Mouse (Mus musculus) left cerebral cortex, postnatal 4 days (tissue): ENCODE data around the gene Pcnt. TPM values are rescaled to one million over a fixed set of nuclear protein-coding genes. Genes with fewer than 3 reads are reported as not detected.

ENCODE experiments used
- DNase-seq: peaks from one replicate; pipeline ENCODE4 v3.0.0-alpha.2; 2022
- intact Hi-C: fragments of 180-260 bp; cut with DNase I; formaldehyde crosslinking; loops from one replicate; pipeline ENCODE4 v1.15.1; 2025
- total RNA-seq, 2 experiments: library from RNA; stranded (reverse); gene quantifications; 2 replicates each; pipeline ENCODE4 v1.2.3; 2021

Pcnt gene
- 10 to 100 TPM; 11.5 to 11.6 TPM for total RNA-seq

DNA sequence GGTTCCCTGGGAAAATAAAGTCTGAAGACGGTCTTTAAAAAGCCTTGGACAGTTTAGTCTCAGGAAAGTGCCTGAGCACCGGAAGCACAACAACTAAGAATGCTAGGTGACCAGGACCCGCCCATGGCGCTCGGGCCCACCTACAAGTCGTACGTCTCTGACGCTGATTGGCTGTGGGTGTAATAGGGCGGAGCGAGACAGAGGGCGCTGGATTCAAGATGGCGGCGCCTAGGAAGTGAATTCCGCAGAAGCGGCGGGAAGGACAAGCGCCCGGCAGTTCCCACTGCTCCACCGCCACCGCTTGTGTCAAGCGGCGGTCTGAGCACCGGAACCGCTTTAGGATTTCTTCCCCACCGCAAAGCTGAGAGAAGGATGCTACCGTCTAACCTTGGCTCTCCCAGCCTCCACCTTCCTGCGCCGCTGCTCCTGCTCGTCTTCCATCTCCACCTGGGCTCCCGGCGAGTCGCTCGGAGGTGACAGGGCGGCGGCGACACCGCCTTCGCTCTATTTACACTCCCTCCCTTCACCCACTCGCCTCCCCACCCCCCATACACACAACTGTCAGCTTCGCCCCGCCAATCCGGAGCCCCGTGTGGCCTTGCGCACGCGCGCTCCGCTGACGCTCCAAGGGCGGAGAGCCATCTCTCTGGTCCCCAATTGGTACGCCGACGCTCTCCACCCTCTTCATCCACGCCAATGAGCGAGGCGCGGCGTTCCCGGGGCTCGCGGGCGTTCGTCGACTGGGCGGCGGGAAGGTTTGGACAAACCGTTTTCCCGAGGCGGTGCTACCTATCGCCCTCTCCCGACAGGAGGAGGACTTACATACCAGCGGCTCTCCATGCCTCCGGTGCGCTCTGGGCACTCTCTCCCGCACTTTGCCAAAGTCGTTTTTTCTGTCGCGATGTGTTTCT is at the start of gene Pcnt:
Gene Pcnt, minus strand, starts transcription at position 609 of the 911 bp plus-strand sequence.
- DNase-seq, result peak; percentile 98
- intact Hi-C loops, result no loop called here

DNA sequence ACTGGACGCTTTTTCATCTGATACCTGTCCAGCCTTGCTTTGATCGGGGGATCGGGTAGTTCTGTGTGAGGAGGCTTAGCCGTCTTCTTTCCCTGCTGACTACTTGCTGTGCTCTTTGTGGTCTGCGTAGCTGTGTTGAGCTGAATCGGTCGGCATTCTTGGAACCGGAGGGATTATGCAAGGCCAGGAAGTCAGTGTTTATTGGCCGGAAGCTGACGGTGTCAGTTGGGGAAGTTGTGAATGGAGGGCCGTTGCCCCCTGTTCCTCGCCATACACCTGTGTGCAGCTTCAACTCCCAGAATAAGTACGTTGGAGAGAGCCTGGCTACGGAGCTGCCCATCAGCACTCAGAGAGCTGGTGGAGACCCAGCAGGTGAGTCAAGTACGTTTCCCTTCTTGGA is 46.6 kb upstream of the Pcnt start:
- intact Hi-C loops, result loop anchor here (10.0 kb wide), 2 partner anchors 194 to 246 kb away; no protein-coding TSS in a partner anchor
- no peak for DNase-seq

DNA sequence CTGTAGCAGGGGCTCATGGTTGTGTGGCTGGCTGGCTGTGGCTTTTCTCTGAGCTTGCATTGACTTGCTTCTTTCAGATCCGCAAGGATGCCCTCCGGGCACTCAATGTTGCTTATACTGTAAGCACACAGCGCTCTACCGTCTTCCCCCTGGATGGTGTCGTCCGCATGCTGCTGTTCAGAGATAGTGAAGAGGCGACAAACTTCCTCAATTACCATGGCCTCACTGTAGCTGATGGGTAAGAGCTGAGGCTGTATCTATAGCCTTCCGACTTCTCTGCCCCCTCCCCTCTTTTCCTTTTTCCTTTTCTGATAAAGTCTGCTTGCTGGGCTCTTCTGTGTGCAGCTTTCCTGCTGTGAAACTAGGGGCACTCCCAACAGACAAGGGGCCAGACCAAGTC is 45.7 kb upstream of the Pcnt start:
- no peak for DNase-seq
- intact Hi-C loops, result loop anchor here (10.0 kb wide), 2 partner anchors 193 to 247 kb away; no protein-coding TSS in a partner anchor

DNA sequence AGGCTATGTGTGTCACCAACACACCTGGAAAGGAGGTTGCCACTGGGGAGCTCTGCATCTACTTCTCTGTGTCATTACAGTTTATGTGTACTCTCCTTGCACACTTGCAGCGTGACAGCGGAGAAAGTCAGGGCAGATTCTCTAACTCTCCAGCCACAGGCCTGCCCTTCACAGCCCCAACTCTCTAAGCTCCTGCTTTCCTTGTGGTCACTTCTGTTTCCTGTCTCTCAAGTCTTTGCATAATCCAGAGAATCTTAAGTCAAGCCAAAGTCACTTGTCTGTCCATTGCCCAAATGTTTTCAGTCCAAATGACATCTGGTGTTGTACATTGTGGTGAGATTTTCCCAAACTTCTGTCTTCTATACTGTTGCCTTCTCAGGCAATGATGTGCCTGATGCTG is 43.7 kb upstream of the Pcnt start:
- intact Hi-C loops, result loop anchor here (10.0 kb wide), 2 partner anchors 192 to 248 kb away; no protein-coding TSS in a partner anchor
- DNase-seq, result no peak

DNA sequence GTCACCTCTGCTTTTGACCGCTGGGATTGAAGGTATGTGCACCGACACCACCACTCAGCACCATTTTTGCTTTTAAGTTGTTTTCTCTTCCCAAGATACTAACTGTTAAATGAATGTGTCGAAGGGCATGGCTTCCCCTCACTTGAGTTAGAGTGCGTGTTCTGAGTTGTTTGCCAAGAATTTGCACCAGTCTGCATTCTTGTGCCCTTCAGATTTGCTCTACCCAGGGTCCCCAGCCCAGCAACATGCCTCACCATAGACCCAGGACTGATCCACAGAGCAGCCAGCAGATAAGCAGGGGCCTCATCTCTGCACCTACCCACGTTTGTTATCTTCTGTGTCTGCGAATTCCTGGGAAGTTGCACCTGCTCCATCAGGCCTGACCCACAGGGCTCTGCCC is 38.9 kb upstream of the Pcnt start:
- DNase-seq, result no peak
- intact Hi-C loops, result loop anchor here (10.0 kb wide), 2 partner anchors 187 to 253 kb away; no protein-coding TSS in a partner anchor

DNA sequence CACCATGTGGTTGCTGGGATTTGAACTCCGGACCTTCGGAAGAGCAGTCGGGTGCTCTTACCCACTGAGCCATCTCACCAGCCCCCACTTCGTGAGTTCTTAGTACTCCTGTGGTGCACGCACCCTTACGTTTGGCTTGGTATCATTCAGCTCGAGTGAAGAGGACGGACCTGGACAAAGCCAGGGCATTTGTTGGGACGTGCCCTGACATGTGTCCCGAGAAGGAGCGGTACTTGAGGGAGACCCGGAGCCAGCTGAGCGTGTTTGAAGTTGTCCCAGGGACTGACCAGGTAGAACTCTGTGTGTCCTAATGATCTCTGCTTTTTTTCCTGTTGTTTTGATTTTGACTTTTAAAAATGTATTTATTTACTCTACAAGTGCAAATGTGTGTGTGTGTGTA is 38.3 kb upstream of the Pcnt start:
- no peak for DNase-seq
- intact Hi-C loops, result loop anchor here (10.0 kb wide), 2 partner anchors 186 to 254 kb away; no protein-coding TSS in a partner anchor

DNA sequence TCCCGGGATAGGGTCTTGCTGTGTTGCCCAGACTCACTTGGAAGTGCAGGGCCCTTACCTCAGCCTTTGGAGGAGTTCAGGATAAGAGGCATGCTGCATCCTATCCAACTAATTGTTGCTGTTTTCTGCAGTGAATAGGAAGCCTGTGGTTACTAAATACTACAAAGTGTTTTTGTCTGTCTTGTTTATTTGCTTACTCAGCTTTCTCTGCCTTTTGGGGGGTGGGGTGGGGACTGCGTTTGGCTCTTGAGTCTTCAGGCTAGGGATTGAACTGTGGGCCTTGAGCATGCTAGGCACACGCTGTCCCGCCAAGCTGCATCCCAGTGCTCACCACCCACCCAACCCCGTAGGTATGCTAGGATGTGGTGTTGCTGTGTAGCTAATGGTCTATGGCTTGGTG is 31.2 kb upstream of the Pcnt start:
- no peak for DNase-seq
- intact Hi-C loops, result no loop called here

DNA sequence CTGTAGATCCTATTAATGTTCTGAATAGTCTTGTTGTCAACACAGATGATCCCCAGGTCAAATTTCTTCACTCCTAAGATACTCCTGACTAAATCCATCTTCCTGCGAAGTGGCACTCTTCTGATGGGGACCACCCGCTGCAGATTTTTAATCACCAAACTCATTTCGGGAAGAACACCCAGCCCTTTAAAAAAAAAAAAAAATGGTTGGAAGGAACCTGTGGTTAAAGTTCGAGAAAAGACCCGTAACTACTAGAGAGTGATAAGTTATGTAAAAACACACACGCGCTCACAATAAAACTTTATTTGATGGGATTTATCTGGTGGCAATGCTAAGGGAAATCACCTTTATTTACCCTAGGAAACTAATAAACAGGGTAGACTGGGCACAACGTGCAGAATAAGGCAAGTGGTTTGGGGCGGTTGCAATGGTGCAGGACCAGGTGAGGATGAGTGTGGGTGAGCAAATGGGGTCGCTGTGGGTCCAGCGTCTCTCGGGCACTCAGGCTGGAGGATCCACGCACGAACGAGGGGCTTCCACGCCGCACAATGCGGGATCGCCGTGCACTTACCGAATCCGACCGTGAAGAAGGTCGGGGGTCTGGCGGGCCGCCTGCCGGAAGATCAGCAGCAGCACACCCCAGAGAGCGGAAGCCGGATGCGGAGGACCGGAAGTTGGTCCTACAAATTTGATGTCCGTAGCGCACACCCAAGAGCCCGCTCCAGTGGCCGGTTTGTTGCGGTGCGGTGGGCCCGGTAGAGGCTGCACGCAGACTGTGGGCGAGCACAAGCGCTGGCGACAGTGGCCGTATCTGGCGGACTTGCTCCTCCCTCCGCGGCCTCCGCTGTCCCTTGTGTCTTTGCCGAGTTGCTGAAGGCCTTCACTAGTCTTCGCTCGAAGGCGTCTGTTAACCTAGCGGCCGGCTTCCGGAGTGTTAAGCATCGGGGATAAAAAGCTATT is 25.9 kb upstream of the Pcnt start, which contains the start of the genes Mcm3ap and Ybey:
Gene Mcm3ap, plus strand, starts transcription at position 725 of the 960 bp plus-strand sequence.
Gene Ybey, minus strand, starts transcription at position 912 of the 960 bp plus-strand sequence.
- intact Hi-C loops, result no loop called here
- DNase-seq, result peak; percentile 90

DNA sequence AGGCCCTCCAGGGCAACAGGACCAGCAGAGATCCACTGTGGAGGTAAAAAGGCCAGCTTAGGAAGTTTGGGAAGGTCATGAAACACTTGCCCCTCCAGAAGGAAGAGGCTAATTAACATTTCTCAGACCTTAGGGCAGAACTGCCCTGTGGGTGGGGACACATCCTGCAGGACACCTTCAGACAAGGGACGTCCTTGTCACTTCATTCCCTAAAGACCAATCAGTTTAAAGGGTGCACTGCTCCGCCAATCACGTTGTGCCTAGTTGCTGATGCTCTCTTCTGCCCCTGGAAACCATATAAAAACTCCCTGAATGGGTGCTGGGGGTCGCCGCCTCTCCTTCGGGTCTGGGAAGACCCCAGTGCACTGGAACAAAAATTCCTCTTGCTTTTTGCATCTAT is 20.1 kb upstream of the Pcnt start:
- intact Hi-C loops, result no loop called here
- DNase-seq, result no peak

DNA sequence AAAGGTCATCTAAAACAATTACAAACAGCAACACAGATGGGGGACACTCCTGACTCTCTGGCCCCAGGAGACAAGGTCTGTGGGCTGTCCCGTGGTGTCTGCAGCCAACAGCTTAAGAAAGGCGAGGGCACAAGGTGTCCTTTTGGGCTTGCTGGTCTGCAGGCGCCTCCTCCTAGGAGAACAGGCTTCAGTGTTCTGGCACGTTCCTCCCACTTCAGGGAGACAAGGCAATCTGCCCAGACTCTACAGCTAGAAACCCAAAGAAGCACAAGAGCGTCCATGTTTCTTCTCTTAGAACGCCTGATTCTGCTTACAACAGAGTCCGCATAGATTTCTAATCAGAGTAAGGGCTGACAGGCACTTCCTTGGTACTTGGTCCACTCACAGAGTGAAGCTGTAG is 19.7 kb upstream of the Pcnt start:
- no peak for DNase-seq
- intact Hi-C loops, result no loop called here

DNA sequence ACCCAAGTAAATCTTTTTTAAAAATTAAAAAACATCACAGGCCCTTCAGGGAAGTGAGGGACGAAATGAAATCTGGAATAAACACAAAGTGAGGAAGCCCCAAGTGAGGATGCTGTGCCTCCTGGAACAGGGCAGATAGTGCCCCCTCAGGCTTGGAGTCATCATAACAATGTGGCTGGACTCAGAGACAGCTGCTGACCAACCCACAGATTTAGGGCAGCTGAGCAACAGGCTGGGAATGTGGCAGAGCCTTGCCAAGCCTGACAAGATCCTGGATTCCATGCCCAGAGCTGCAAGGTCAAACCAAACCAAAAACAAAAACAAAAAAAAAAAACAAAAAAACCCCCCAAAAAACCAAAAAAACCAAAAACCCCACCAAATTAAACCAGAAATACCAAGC is 18.7 kb upstream of the Pcnt start:
- intact Hi-C loops, result no loop called here

DNA sequence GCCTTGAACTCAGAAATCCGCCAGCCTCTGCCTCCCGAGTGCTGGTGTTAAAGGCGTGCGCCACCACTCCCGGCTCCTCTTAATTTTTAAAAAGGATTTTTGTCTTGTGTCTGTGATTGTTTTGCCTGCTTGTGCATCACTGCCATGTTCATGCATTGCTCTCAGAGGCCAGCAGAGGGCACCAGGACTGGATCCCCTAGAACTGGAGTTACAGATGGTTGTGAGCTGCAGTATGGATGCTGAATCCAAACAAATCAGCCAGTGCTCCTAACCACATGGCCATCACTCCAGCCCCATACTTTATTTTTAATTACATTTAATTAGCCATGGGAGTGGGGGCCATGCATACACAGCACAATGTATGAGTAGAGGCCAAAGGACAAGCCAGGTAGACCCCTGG is 12.7 kb upstream of the Pcnt start:
- intact Hi-C loops, result no loop called here
- DNase-seq, result peak; percentile 58

More for the DNA sequence above, 18.7 kb upstream of the Pcnt start:
- DNase-seq, result no peak

DNA sequence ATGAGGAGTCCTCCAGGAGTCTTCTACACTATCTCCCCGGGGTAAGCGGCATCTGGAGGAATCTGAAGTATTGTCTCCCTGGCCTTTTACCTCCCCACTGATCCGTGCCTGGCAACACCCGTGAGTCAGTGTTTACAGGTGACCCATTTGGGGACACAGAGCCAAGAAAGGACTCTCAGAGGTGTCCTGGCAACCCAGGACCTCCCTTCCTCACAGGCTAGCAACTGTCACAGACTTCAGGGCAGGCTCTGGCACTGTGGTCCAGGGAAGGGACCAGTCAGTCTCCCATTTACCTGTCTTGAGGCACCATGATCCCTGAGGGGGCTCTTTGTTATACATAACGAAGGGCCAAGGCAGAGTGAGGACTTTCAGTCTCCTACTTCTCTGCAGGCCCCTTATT is 6.3 kb upstream of the Pcnt start, which contains the start of gene 2610028H24Rik:
Gene 2610028H24Rik, plus strand, starts transcription at position 231 of the 400 bp plus-strand sequence.
- intact Hi-C loops, result no loop called here

DNA sequence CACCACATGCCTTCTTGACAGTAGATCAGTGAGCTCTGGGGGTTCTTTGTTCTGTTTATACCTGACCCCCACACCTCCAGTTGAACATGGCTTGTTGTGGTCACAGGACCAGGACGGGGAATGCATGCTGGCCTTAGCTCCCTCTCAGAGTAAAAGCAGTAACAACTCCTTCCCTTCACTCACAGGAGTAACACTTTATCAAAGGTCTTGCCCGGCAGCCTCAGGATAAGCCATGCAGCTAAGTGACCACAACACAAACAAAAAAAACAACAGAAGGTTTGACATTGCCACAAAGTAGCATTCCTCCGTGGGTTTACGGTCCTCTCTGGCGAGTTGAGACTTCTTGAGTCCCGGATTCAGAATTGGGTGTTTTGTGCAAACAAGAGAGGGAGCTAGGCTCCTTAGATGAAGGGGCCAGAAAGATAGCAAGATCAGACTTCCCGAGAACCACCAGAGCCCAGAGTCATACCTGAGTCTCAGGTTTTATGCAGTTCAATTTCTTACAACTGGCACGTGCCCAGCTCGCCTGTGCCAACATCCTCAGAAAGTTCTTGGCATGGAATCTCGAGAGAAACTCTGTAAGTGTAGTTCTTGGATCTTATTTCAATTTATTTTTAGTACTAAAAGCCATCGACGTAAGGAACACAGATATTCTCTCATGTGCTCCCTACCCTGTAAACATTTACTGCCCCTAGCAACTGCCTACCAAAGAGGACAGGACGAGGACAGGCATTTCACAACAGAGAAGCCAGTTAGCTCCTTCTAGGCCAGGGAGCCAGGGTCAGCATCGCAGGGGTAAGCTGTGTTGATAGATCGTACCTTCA is 5.0 kb upstream of the Pcnt start:
- intact Hi-C loops, result no loop called here
- no peak for DNase-seq

More for the DNA sequence above, 6.3 kb upstream of the Pcnt start, which contains the start of gene 2610028H24Rik:
- DNase-seq, result no peak

DNA sequence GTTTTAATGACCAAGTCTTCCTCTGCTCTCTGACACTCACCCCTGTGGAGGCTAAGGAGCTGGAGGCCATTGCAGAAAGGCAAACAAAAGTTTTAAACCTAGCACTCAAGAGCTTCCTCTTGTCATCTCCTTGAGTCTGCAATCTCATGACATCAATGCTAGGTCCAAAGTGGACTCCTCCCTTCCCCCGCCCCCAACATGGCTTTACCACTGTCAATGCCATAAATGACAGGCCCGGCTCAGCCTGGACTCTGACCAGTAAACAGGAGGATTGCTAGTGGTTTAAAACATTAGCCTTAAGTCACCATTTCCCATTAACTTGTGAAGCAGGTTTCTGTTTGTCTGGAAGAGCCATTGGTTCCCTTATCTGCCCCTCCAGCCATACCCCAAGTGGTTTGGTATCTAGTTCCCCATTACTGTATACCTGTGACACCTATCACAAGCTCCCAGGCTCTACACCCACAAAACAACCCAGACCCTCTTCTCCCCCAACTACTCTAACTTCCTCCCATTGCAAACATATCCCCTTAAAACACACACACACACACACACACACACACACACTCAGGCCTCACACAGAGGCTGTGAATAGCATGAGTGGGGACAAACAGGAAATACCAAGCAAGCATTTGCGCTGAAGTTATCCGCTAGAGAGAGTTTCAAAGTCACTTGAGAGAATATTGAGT is 3.6 kb upstream of the Pcnt start:
- no peak for DNase-seq
- intact Hi-C loops, result no loop called here

DNA sequence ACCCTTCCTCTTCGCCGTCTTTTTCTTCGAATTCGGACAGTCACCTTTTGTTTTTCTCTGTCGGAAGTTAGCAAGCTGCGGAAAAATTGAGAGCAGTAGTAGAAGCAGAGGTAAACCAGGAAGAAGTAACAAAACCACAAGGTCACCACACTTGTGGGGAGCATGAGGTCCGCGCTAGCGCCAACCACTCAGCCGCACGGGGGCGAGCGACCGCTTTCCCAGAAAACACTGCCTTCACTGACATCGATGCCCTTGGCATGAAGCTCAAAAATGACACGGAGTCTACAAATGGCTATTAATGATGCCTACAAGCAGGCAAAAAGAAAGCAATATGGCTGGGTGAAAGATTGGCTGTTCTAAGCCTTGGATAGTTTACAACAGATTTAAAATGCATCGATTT is 2.3 kb downstream of the Pcnt start, which contains the start of gene AC141477.1:
Gene AC141477.1, minus strand, starts transcription at position 164 of the 400 bp plus-strand sequence.
- DNase-seq, result no peak
- intact Hi-C loops, result no loop called here

DNA sequence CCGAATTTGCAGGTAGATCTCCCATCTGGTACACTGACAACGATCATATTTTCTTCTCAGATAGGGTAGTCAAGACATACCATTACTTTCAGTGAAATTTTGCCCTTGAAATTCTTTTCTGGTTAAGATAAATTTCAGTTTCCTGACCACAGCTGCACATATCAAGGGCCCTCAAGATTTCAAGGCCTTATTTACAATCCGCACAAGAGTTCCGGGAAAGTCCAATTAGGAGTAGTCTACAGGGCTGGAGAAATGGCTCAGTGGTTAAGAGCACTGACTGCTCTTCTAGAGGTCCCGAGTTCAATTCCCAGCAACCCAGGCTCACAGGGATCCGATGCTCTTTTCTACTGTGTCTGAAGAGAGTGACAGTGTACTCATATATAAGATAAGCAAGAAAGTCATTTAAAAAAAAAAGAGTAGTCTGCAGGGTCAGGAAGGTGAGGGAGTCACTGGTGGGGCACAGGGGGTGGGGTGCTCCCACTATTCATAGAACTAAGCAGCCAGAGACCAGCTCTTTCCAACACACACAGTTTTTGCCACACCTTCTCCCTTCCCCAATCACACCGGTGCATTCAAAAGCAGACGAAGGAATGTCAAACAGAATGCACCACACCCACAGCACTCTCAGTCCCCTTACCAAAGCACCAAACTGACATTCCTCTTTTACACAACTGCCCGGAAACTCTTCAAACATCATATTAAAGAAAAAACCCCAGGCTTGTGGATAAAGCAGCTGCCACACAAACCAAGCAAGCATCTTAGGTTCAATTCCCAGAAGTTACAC is 3.3 kb downstream of the Pcnt start:
- intact Hi-C loops, result no loop called here
- DNase-seq, result no peak

DNA sequence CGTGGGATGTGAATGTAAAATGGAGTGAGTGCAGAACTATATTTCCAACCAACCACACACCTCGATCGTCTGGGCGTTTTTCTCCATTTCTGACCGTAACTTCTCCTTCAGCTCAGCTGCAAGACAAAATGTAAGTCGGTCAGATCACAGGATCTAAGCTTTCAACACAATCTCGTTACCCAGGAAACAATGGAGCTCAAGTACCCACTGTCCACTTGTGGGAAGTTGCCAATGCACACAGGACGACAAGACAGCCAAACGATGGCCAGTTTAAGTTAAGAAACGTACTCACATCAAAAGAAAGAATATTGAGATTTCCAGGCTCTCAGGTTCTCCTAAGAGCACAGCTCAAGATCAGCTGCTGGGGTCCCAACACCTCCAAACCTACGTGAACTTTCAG is 8.7 kb downstream of the Pcnt start:
- intact Hi-C loops, result no loop called here
- no peak for DNase-seq
